Mouse (Mus musculus) hematopoietic stem cell, adult 5-6 weeks (primary cell): Measurements from ENCODE around the gene Mettl3. TPM values are rescaled to one million over a fixed set of nuclear protein-coding genes. Genes with fewer than 3 reads are reported as not detected.
"Not testable (repeated sequence)": the region's sequence is repeated elsewhere in the genome, so short reads cannot be mapped to it uniquely, and the experiment has no call there.

Source experiments
- ATAC-seq, 2 experiments: fragments of 125-278 bp in 1 of 2; replicated peaks in 1 of 2; 2 replicates each; pipeline ENCODE4 v1.8.0; 2016 to 2017; ENCODE audit warnings: inconsistent platforms in 2 of 2, mild to moderate bottlenecking in 2 of 2, moderate number of reproducible peaks in 2 of 2, low read depth in 1 of 2, moderate TSS enrichment in 1 of 2; ENCODE audit not compliant: low FRiP score in 2 of 2, poor library complexity in 2 of 2, severe bottlenecking in 2 of 2, insufficient read depth in 1 of 2, low TSS enrichment in 1 of 2
- total RNA-seq: library from RNA; stranded (forward); fragments of 172-1452, 232-1000 nt; gene quantifications from 2 replicates; pipeline ENCODE4 v1.2.3, GENCODE M21; 2017

The Mettl3 gene
- total RNA-seq, 1 experiment from 2014 or later = 97.6 TPM

GRCm38 (mm10) chr14:52310343-52310742 is 5.4 kb upstream of the Mettl3 start:
- not testable (repeated sequence) for ATAC-seq

- ATAC-seq = no peak
Measured at GRCm38 (mm10) chr14:52306100-52306499, 1.2 kb upstream of the Mettl3 start.

- ATAC-seq = not testable (repeated sequence)
Measured at GRCm38 (mm10) chr14:52303517-52303916, 1.4 kb downstream of the Mettl3 start.

GRCm38 (mm10) chr14:52295558-52296264 is 9.2 kb downstream of the Mettl3 start:
- ATAC-seq = peak in 1 of 2 experiments; percentile 69; a peak in 2 of 4 replicates

- no peak for ATAC-seq
Measured at GRCm38 (mm10) chr14:52284191-52284590, 20.7 kb downstream of the Mettl3 start.

- ATAC-seq = no peak
Measured at GRCm38 (mm10) chr14:52283629-52284028, 21.3 kb downstream of the Mettl3 start.

- peak in 1 of 2 experiments; percentile 23; a peak in 2 of 4 replicates for ATAC-seq
Measured at GRCm38 (mm10) chr14:52279747-52280120, 25.2 kb downstream of the Mettl3 start.

GRCm38 (mm10) chr14:52278932-52279746 is 25.8 kb downstream of the Mettl3 start, which contains the start of the genes Tox4 and Rab2b:
Tox4 (plus strand) TSS chr14:52279146.
Rab2b (minus strand) TSS chr14:52279545.
- peak; percentile 97 to 98 for ATAC-seq

GRCm38 (mm10) chr14:52277210-52277609 is 27.7 kb downstream of the Mettl3 start:
- ATAC-seq = no peak

- ATAC-seq = no peak
Measured at GRCm38 (mm10) chr14:52272781-52273180, 32.1 kb downstream of the Mettl3 start.

GRCm38 (mm10) chr14:52257484-52258213 is 47.3 kb downstream of the Mettl3 start, which contains the start of gene Chd8:
Chd8 (minus strand) TSS chr14:52257780.
- ATAC-seq = peak; percentile 100

GRCm38 (mm10) chr14:52256311-52257175 is 48.4 kb downstream of the Mettl3 start:
- ATAC-seq = no peak

- ATAC-seq = no peak
Measured at GRCm38 (mm10) chr14:52246129-52246528, 58.8 kb downstream of the Mettl3 start.
